Mouse (Mus musculus): Measurements from ENCODE around the gene Slc26a5.

Gene Slc26a5

GRCm38 (mm10) chr5:21865346-21866107 lies at the start of gene Slc26a5:
TSS of gene Slc26a5 (minus strand) at chr5:21865604.
- DNase-seq (ENCODE audit: low spot score): no peak

- DNase-seq (ENCODE audit: low spot score): no peak
Measured at GRCm38 (mm10) chr5:21914776-21915175, 49.4 kb upstream of the Slc26a5 start.

GRCm38 (mm10) chr5:21912835-21913530 lies 47.6 kb upstream of the Slc26a5 start:
- no peak for DNase-seq (ENCODE audit: low spot score)

- no peak for DNase-seq (ENCODE audit: low spot score)
Measured at GRCm38 (mm10) chr5:21910726-21911125, 45.3 kb upstream of the Slc26a5 start.

GRCm38 (mm10) chr5:21909713-21910112 lies 44.3 kb upstream of the Slc26a5 start:
- no peak for DNase-seq (ENCODE audit: low spot score)

GRCm38 (mm10) chr5:21901411-21901810 lies 36.0 kb upstream of the Slc26a5 start:
- no peak for DNase-seq (ENCODE audit: low spot score)

GRCm38 (mm10) chr5:21900891-21901290 lies 35.5 kb upstream of the Slc26a5 start:
- DNase-seq (ENCODE audit: low spot score): no peak

- DNase-seq (ENCODE audit: low spot score): no peak
Measured at GRCm38 (mm10) chr5:21898875-21899274, 33.5 kb upstream of the Slc26a5 start.

GRCm38 (mm10) chr5:21896586-21896985 lies 31.2 kb upstream of the Slc26a5 start:
- no peak for DNase-seq (ENCODE audit: low spot score)

GRCm38 (mm10) chr5:21894168-21894567 lies 28.8 kb upstream of the Slc26a5 start:
- DNase-seq (ENCODE audit: low spot score): no peak

GRCm38 (mm10) chr5:21866750-21867149 lies 1.3 kb upstream of the Slc26a5 start:
- no peak for DNase-seq (ENCODE audit: low spot score)

GRCm38 (mm10) chr5:21866311-21866712 lies 908 bp upstream of the Slc26a5 start:
- no peak for DNase-seq (ENCODE audit: low spot score)

- no peak for DNase-seq (ENCODE audit: low spot score)
Measured at GRCm38 (mm10) chr5:21858653-21859052, 6.8 kb downstream of the Slc26a5 start.

GRCm38 (mm10) chr5:21851679-21852340 lies 13.6 kb downstream of the Slc26a5 start:
- DNase-seq (ENCODE audit: low spot score): no peak

GRCm38 (mm10) chr5:21847438-21847837 lies 18.0 kb downstream of the Slc26a5 start:
- no peak for DNase-seq (ENCODE audit: low spot score)

GRCm38 (mm10) chr5:21846616-21847290 lies 18.7 kb downstream of the Slc26a5 start:
- no peak for DNase-seq (ENCODE audit: low spot score)

GRCm38 (mm10) chr5:21844676-21845075 lies 20.7 kb downstream of the Slc26a5 start:
- no peak for DNase-seq (ENCODE audit: low spot score)

- DNase-seq (ENCODE audit: low spot score): no peak
Measured at GRCm38 (mm10) chr5:21831761-21832160, 33.6 kb downstream of the Slc26a5 start.

GRCm38 (mm10) chr5:21828855-21829254 lies 36.5 kb downstream of the Slc26a5 start:
- DNase-seq (ENCODE audit: low spot score): no peak

- no peak for DNase-seq (ENCODE audit: low spot score)
Measured at GRCm38 (mm10) chr5:21827643-21828042, 37.8 kb downstream of the Slc26a5 start.

GRCm38 (mm10) chr5:21826370-21826769 lies 39.0 kb downstream of the Slc26a5 start:
- no peak for DNase-seq (ENCODE audit: low spot score)

GRCm38 (mm10) chr5:21813994-21814393 lies 51.4 kb downstream of the Slc26a5 start:
- DNase-seq (ENCODE audit: low spot score): peak; percentile 10

Measured in T-cell, adult 2 months (primary cell).